Mouse (Mus musculus) hindbrain, embryonic 15.5 days (tissue): ENCODE data around the gene Avil. TPM values are rescaled to one million over a fixed set of nuclear protein-coding genes. Genes with fewer than 3 reads are reported as not detected.

ENCODE experiments used
- ATAC-seq: fragments of 200-750 bp; cut with Nextera tagmentation; 2 replicates; pipeline ENCODE4 v1.8.0; 2017; ENCODE audit warnings: low read depth, moderate number of reproducible peaks, moderate TSS enrichment; ENCODE audit not compliant: low FRiP score
- H3K27ac ChIP-seq: fragments of 300-500 bp; sonication (generic); replicated peaks from 2 replicates; pipeline ENCODE4 v1.5.1; 2015; ENCODE audit warnings: mild to moderate bottlenecking, inconsistent platforms
- H3K27me3 ChIP-seq: fragments of 300-500 bp; sonication (generic); 2 replicates; pipeline ENCODE4 v1.6.1; 2015; ENCODE audit warnings: control low read depth, inconsistent platforms
- H3K36me3 ChIP-seq: fragments of 300-500 bp; sonication (generic); 2 replicates; pipeline ENCODE4 v1.6.1; 2015; ENCODE audit warnings: control low read depth, inconsistent platforms
- H3K4me1 ChIP-seq: fragments of 300-500 bp; sonication (generic); replicated peaks from 2 replicates; pipeline ENCODE4 v1.6.1; 2015; ENCODE audit warnings: control low read depth, inconsistent platforms
- H3K4me2 ChIP-seq: fragments of 300-500 bp; sonication (generic); 2 replicates; pipeline ENCODE4 v1.6.1; 2015; ENCODE audit warnings: moderate library complexity, mild to moderate bottlenecking, inconsistent platforms
- H3K4me3 ChIP-seq: fragments of 300-500 bp; sonication (generic); 2 replicates; pipeline ENCODE4 v1.5.1; 2015; ENCODE audit warnings: mild to moderate bottlenecking, inconsistent platforms
- H3K9ac ChIP-seq: fragments of 300-500 bp; sonication (generic); 2 replicates; pipeline ENCODE4 v1.6.1; 2015; ENCODE audit warnings: inconsistent platforms
- H3K9me3 ChIP-seq: fragments of 300-500 bp; sonication (generic); 2 replicates; pipeline ENCODE4 v1.6.1; 2016; ENCODE audit warnings: control low read depth, inconsistent platforms
- WGBS: fragments of 180-500 bp; shearing (Covaris S2); methylation state at CpG from one replicate; pipeline ENCODE4 v1.1.7; 2015; 5-methylcytosine and 5-hydroxymethylcytosine counted together
- polyA plus RNA-seq: library from polyadenylated mRNA; unstranded; fragments of >200 nt; fragmentation: Nextera tagmentation; extraction: Ambion mirVana; gene quantifications from 2 replicates; pipeline ENCODE4 v1.2.1, GENCODE M21; 2015

Gene Avil
- polyA plus RNA-seq, 1 experiment from 2014 or later, result 4.2 TPM

GRCm38 (mm10) chr10:126984189-126985004 is 16.1 kb upstream of the Avil start:
- H3K9ac ChIP-seq, result no peak overlapping the region
- peak overlapping the region; percentile 26; the same call in 1 of the 2 replicates for H3K27ac ChIP-seq
- no peaks in the 10 kb centered on the region for H3K9me3 ChIP-seq
- peaks cover 87% of the 10 kb centered on the region for H3K4me1 ChIP-seq
- peak overlapping the region; percentile 75 for H3K4me2 ChIP-seq
- 27% methylated on average over 5 of the region's 5 CpGs for WGBS
- H3K36me3 ChIP-seq, result no peaks in the 10 kb centered on the region
- H3K27me3 ChIP-seq, result no peaks in the 10 kb centered on the region
- H3K4me3 ChIP-seq, result no peak overlapping the region
- no peak for ATAC-seq

- 69% methylated on average over 4 of the region's 4 CpGs for WGBS
- H3K4me1 ChIP-seq, result peaks cover 89% of the 10 kb centered on the region
- H3K27ac ChIP-seq, result no peak overlapping the region
- no peaks in the 10 kb centered on the region for H3K9me3 ChIP-seq
- H3K4me2 ChIP-seq, result 0 out of 2 replicates have a peak overlapping the region, but pooled peaks have one; percentile 2
- no peak overlapping the region for H3K4me3 ChIP-seq
- no peak for ATAC-seq
- no peaks in the 10 kb centered on the region for H3K27me3 ChIP-seq
- H3K9ac ChIP-seq, result no peak overlapping the region
- no peaks in the 10 kb centered on the region for H3K36me3 ChIP-seq
Observed at GRCm38 (mm10) chr10:126985127-126985526, 15.4 kb upstream of the Avil start.

- H3K4me2 ChIP-seq, result no peak overlapping the region
- H3K27me3 ChIP-seq, result no peaks in the 10 kb centered on the region
- H3K9me3 ChIP-seq, result no peaks in the 10 kb centered on the region
- ATAC-seq, result no peak
- 91% methylated on average over 9 of the region's 9 CpGs for WGBS
- H3K4me3 ChIP-seq, result no peak overlapping the region
- peak overlapping the region; percentile 73; the same call in 1 of the 2 replicates for H3K27ac ChIP-seq
- H3K36me3 ChIP-seq, result no peaks in the 10 kb centered on the region
- no peak overlapping the region for H3K9ac ChIP-seq
- H3K4me1 ChIP-seq, result peaks cover 89% of the 10 kb centered on the region
Observed at GRCm38 (mm10) chr10:126985579-126985978, 14.9 kb upstream of the Avil start.

GRCm38 (mm10) chr10:126986541-126986961 is 14.0 kb upstream of the Avil start:
- peak overlapping the region; percentile 73 for H3K27ac ChIP-seq
- WGBS, result 43% methylated on average over 4 of the region's 4 CpGs
- 0 out of 2 replicates have a peak overlapping the region, but pooled peaks have one; percentile 0 for H3K4me2 ChIP-seq
- H3K9me3 ChIP-seq, result no peaks in the 10 kb centered on the region
- ATAC-seq, result peak; percentile 60
- no peak overlapping the region for H3K9ac ChIP-seq
- no peaks in the 10 kb centered on the region for H3K36me3 ChIP-seq
- peaks cover 86% of the 10 kb centered on the region for H3K4me1 ChIP-seq
- H3K27me3 ChIP-seq, result no peaks in the 10 kb centered on the region
- no peak overlapping the region for H3K4me3 ChIP-seq

DNA sequence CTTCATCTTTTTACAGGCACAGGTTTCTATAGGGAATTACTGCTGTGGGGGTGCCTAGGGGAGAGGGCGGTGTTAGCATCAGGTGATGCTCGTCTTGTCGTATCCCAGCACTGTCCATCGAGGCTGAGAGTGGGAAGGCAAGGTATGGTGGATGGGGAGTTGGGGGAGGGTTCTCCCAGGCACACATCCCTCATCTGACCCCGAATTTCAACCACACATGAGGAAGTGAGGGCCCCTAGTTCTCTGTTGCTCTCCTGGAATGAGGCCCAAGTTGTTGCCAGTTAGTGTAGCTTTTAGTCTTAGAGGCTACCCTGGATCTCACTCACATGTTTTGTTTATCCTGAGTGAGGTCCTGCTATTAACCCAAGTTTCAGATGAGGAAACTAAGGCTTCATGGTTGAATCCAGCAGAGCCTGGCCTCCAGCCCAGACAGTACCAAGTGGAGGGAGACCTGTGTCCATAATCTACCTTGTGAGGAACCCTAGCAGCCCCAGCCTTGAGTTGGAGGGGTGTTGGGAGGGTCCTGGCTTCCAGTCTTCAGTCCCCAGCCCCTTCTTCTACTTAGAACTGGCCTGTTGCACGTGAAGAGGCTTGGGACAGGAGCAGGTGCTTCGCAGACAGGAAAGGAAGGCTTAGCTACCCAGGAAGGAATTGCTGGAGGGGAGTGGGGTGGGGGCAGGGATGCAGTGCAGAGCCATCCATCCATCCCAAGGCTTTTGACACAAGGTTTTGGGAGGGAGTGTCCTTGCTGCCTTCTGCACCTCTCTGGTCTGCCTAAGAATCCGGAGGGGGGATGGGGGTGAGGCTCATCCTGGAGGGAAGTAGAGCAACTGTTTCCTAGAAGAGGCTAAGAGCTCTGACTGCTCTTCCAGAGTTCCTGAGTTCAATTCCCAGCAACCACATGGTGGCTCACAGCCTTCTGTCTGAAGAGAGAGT is 13.1 kb upstream of the Avil start:
- WGBS, result 61% methylated on average over 8 of the region's 8 CpGs
- Histone ChIP-seq H3K4me1 (peaks cover 81% of the 10 kb centered on the region), H3K9ac (no peak overlapping the region), H3K4me2 (no peak overlapping the region), H3K4me3 (no peak overlapping the region), H3K9me3 (no peaks in the 10 kb centered on the region), H3K27ac (peak overlapping the region; percentile 73), H3K27me3 (no peaks in the 10 kb centered on the region), H3K36me3 (peaks cover 6% of the 10 kb centered on the region; the same call in 1 of the 2 replicates)
- ATAC-seq, result no peak

DNA sequence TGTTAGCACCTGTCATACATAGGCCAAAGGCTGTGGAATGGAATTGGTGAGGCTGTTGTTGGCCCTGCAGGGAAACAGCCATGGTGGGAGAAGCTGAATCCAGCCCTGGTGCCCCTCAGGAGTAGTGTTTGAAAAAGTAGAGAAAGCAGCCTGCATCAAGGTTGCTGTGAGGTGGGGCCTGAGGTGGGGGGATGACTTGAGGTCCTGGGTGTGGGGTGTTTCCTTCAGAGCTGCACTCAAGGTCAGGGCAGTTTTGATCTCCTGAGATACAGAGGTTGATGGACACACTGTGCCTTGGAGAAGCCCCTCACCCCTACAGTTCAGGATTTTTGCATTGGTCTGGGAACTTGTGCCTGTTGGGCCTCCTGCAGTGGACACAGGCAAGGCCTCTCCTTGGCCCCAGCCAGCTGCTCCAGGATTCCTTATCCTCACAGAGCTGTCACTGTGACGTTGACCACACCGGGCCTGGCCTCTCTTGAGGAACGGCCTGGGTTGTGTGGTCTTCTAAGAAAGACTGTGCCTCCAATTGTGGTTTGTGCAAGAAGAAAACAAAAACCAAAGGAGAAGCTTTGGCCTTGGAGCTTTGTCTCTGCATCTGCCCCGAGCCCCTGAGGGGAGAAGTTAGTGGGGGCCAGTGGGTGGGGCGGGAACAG is 11.9 kb upstream of the Avil start:
- H3K9ac ChIP-seq, result no peak overlapping the region
- WGBS, result 64% methylated on average over 5 of the region's 5 CpGs
- no peaks in the 10 kb centered on the region for H3K27me3 ChIP-seq
- H3K4me1 ChIP-seq, result peaks cover 69% of the 10 kb centered on the region
- H3K36me3 ChIP-seq, result peaks cover 17% of the 10 kb centered on the region; the same call in 1 of the 2 replicates
- no peak overlapping the region for H3K4me2 ChIP-seq
- no peak overlapping the region for H3K4me3 ChIP-seq
- H3K27ac ChIP-seq, result no peak overlapping the region
- H3K9me3 ChIP-seq, result no peaks in the 10 kb centered on the region
- no peak for ATAC-seq

DNA sequence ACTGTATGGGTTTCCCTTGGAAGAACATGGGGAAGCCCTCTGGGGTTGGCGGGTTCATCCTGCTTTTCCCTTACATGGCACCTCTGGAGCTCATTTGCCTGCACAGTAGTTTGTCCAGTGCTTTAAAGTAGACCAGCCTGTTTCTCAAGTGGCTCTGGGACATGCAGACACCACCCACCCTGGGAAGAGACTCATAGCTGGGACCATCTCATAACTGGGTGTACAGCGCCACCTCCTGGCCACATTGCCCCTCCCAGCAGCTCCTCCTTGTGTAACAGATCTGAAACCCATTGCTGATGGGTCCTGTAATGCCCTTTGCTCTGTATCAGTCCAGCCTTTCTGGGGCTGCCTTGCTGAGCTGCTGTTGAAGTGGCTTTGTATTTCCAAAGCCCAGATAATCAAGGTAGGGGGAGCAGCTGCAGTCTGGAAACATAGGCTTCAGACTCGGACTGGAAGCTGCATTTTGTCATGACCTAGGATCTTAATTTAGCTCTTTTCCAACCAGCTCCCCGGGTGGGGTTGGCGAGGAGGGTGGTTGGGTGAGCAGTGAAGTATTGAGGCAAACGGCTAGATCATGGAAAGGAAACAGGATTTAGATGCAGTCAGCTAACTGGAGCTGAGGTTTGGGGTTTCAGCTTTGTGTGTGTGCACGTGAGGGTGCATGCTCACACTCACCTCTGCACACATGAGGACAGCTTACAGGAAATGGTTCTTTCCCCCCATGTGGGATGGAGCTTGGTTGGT is 10.0 kb upstream of the Avil start:
- no peak overlapping the region for H3K4me3 ChIP-seq
- H3K27me3 ChIP-seq, result no peaks in the 10 kb centered on the region
- H3K9me3 ChIP-seq, result no peaks in the 10 kb centered on the region
- peaks cover 27% of the 10 kb centered on the region for H3K36me3 ChIP-seq
- WGBS, result 66% methylated on average over 7 of the region's 7 CpGs
- no peak overlapping the region for H3K27ac ChIP-seq
- ATAC-seq, result peak; percentile 52
- H3K9ac ChIP-seq, result no peak overlapping the region
- H3K4me1 ChIP-seq, result peaks cover 50% of the 10 kb centered on the region
- no peak overlapping the region for H3K4me2 ChIP-seq

- H3K27ac ChIP-seq, result no peak overlapping the region
- H3K4me1 ChIP-seq, result peaks cover 38% of the 10 kb centered on the region
- ATAC-seq, result no peak
Observed at GRCm38 (mm10) chr10:126991676-126992075, 8.8 kb upstream of the Avil start.

DNA sequence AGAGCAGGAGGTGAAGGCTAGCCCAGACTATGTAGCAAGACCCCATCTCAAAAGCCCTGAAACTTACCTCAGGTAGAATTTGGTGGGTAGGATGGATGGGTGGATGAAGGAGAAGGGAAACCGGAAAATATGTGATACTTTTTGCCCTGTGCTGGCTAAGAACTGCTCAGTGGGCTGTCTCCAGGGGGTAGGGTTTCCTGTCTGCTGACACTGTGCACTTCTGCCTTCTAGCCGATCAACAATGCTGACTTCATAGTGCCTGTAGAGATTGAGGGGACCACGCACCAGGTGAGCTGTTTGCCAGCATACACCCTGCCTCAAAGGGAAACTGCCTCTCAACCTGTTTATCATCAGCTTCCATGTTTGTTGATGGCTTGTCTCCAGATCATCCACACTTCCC is 6.9 kb upstream of the Avil start:
- no peak overlapping the region for H3K27ac ChIP-seq
- no peaks in the 10 kb centered on the region for H3K27me3 ChIP-seq
- no peaks in the 10 kb centered on the region for H3K9me3 ChIP-seq
- H3K4me2 ChIP-seq, result no peak overlapping the region
- H3K9ac ChIP-seq, result no peak overlapping the region
- H3K4me1 ChIP-seq, result peaks cover 20% of the 10 kb centered on the region
- WGBS, result 87% methylated on average over 3 of the region's 3 CpGs
- no peak for ATAC-seq
- peaks cover 37% of the 10 kb centered on the region for H3K36me3 ChIP-seq
- H3K4me3 ChIP-seq, result no peak overlapping the region

More at GRCm38 (mm10) chr10:126991676-126992075, 8.8 kb upstream of the Avil start:
- 60% methylated on average over 3 of the region's 3 CpGs for WGBS
- no peaks in the 10 kb centered on the region for H3K27me3 ChIP-seq
- H3K36me3 ChIP-seq, result peaks cover 27% of the 10 kb centered on the region
- no peaks in the 10 kb centered on the region for H3K9me3 ChIP-seq
- no peak overlapping the region for H3K4me3 ChIP-seq
- no peak overlapping the region for H3K4me2 ChIP-seq
- H3K9ac ChIP-seq, result no peak overlapping the region

DNA sequence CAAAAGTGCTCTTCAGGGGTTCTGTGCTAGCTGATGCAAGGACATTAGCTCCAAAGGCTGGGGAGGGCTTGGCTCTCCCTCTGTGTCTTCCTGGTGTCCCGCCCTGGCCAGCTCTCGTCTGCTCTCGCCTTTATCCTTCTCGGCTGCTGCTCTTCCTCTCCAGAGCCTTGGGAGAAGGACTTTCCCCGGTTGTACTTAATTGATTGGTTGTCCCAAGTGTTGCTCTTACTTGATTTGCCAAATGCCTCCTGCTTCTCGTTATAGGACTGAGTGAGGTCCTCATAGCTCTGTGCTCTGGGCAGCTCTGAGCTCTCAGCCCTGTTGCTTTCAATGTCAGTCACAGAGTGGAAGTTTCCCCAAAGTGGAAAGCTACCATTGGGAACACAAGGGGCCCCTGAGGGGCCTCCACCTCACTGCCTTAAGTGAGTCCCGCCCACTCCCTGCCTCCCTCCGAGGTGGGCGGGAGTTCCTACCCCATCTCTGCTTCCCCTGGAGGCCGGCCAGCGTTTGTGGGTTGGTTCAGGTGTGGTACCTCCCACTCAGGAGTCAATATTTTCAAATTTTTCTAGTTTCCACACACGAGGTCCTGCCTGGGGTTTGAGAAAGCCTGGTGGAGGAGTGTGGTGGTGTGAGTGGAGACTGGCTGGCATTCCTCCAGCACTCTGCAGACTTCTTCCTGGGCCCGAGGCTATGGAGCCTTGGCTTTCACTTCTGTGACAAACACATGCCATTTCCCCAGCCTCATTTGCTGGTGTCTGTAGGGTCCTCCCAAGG is 3.0 kb upstream of the Avil start:
- Histone ChIP-seq H3K4me2 (no peak overlapping the region), H3K9ac (no peak overlapping the region), H3K27ac (no peak overlapping the region), H3K4me3 (no peak overlapping the region), H3K36me3 (peaks cover 34% of the 10 kb centered on the region), H3K27me3 (no peaks in the 10 kb centered on the region), H3K4me1 (no peaks in the 10 kb centered on the region), H3K9me3 (no peaks in the 10 kb centered on the region)
- WGBS, result 74% methylated on average over 13 of the region's 13 CpGs
- no peak for ATAC-seq
